Mouse (Mus musculus): ENCODE measurements around the gene Galk1.

- TF ChIP-seq CTCF (IDR thresholded peaks at IDR 0.05; ENCODE audit: control insufficient read depth, insufficient read depth, insufficient read length) (no peak), MAX (IDR thresholded peaks at IDR 0.05) (no peak), USF1 (IDR thresholded peaks at IDR 0.05; ENCODE audit: low read depth) (no peak), MYOD1 (IDR thresholded peaks at IDR 0.05; ENCODE audit: control insufficient read depth, insufficient read length, low read depth) (no peak), MYOG (IDR thresholded peaks at IDR 0.05; ENCODE audit: control insufficient read depth, extremely low read depth, insufficient read length) (no peak), CEBPB (IDR thresholded peaks at IDR 0.05; ENCODE audit: low read depth) (no peak), FOSL1 (IDR thresholded peaks at IDR 0.05; ENCODE audit: insufficient read depth, low read length, poor library complexity, severe bottlenecking) (no peak)
These were observed 18.7 kb upstream of the Galk1 start for GRCm38 (mm10) chr11:116030898-116031845.
